Mouse (Mus musculus): ENCODE measurements around the gene Nuak1.

DNA sequence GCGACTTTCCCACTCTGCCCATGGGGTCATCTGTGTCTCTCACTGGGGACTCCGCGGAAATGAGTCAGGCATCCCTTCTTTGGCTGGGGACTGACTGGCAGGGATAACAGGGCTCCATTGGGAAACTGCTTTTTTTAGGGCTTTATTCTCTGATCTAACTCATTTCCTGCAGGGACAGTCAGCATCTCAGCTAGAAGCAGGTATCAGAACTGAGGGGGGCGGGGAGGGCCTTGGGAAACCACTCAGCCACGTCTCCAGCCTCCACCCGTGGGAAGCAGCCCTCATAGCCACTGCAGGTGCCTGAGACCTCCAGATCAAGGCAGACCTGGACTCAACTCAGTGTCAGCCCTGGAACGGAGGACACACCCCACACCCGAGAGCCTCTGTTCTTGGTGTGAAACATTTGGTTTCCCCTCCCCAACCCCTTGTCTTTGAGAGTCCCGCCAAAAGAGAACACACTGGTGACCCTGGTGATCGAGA, 68.7 kb downstream of the Nuak1 start:
- TF ChIP-seq POLR2A (IDR thresholded peaks at IDR 0.05; ENCODE audit: control insufficient read depth in 1 of 2, insufficient read depth in 1 of 2, low read depth in 1 of 2, low read length in 2 of 2, poor library complexity in 1 of 2) (no peak), MAFK (IDR thresholded peaks at IDR 0.05; ENCODE audit: borderline replicate concordance, low read depth, low read length) (no peak), USF1 (IDR thresholded peaks at IDR 0.05; ENCODE audit: low read depth, low read length) (no peak)
